Mouse (Mus musculus) cerebellum, adult 9-10 months (tissue): Measurements from ENCODE around the gene Kpna7.
"Not testable (repeated sequence)": the region's sequence is repeated elsewhere in the genome, so short reads cannot be mapped to it uniquely, and the experiment has no call there.

Experiments
- DNase-seq: peaks from one replicate; pipeline ENCODE4 v3.0.0; 2022

Kpna7 gene

GRCm38 (mm10) chr5:145083632-145084451 lies at the start of gene Kpna7, which contains the start of gene Arpc1a:
Gene Kpna7, minus strand, starts transcription at chr5:145084030.
Gene Arpc1a, plus strand, starts transcription at chr5:145083830.
- DNase-seq: peak; percentile 92

DNA sequence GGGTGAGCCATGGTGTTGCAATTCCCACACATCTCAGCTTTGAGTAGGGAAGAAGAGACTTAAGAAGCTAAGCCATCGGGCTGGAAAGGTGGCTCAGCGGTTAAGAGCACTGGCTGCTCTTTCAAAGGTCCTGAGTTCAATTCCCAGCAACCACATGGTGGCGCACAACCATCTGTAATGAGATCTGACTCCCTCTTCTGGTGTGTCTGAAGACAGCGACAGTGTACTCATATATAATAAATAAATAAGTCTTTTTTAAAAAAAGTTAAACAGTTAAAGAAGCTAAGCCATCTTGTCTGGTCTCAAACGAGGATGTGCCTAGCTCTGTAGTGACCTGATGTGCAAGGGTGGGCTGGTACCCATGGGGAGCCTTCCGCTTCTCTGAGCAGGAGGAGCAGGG lies 49.4 kb upstream of the Kpna7 start:
- DNase-seq: not testable (repeated sequence)

DNA sequence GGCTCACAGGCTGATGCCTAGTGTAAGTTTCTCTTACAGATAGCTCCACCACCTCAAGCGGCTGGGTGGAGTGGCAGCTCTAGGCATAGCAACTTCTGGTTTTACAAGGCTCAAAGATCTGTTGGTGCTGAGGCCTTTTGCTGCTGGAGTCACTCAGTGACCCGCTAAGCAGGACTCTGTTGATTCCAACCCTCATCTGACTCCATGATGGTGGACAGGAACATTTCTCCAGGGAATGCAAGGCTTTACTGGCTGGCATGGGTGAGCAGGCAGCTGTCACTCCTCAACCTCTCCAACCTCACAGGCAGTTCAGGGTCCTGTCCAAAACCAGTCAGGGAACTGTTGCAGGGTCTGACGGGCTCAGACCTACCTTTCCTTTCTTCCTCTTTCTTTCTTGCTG lies 47.2 kb upstream of the Kpna7 start:
- DNase-seq: no peak

- DNase-seq: no peak
Observed at GRCm38 (mm10) chr5:145130191-145130590, 46.4 kb upstream of the Kpna7 start.

GRCm38 (mm10) chr5:145129773-145130172 lies 45.9 kb upstream of the Kpna7 start:
- DNase-seq: not testable (repeated sequence)

DNA sequence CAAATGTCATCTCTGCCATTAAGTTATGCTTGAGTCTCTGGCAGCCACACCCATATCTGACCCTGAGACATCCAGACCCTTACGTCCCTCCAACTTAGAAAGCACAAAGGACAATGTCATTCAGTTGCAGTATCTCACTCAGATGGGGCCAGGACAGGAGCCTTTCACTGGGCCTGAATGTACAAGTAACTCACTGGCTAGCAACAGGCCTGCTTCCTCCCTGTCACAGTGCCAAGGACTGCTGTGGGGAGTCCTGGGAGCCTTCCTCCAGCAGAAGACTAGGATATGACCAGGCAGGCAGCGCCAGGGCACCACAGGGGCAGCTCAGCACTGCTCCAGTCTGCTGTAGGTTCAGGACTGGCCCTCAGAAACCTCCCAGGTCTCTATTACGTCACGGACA lies 45.3 kb upstream of the Kpna7 start:
- no peak for DNase-seq

GRCm38 (mm10) chr5:145126580-145126979 lies 42.8 kb upstream of the Kpna7 start:
- DNase-seq: no peak

- DNase-seq: no peak
Observed at GRCm38 (mm10) chr5:145123396-145123795, 39.6 kb upstream of the Kpna7 start.

GRCm38 (mm10) chr5:145120921-145121320 lies 37.1 kb upstream of the Kpna7 start:
- DNase-seq: no peak

DNA sequence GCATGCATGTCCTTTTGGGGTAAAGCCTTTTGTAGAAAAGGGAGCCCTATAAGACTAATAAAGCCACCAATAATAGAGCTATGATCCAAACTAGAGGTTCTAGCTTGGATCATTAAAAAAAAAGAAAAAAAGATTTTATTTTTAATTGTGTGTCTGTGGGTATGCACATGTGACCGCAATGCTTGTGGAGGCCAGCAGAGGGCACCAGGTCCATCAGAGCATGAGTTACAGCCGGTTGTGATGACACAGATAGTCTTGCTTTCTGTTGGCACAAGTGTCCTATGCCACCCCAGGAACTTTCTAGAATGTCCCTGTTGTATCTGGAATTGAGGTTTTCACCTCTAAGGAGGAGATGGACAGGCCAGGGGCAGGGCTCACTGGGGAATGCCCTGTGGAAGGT lies 35.6 kb upstream of the Kpna7 start:
- DNase-seq: no peak

DNA sequence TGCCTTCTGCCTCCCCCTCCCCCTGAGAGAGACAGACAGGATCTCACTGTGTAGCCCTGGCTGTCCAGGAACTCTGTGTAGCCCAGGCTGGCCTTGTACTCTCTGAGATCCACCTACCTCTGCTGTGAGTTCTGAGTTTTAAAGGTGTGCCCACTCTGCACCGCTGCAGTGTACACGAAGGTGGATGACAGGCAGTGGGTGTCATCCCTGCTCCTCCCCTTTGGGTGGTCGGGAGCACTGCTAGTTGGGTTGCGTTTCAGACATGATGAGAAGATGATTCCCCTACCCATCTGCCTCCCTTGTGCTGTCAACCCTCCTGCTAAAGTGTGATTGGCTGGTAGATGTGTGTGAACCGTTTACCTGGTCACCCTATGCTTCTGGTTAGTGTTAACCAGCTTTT lies 34.6 kb upstream of the Kpna7 start:
- no peak for DNase-seq

GRCm38 (mm10) chr5:145118005-145118404 lies 34.2 kb upstream of the Kpna7 start:
- no peak for DNase-seq

- DNase-seq: peak; percentile 20
Observed at GRCm38 (mm10) chr5:145116916-145117315, 33.1 kb upstream of the Kpna7 start.

DNA sequence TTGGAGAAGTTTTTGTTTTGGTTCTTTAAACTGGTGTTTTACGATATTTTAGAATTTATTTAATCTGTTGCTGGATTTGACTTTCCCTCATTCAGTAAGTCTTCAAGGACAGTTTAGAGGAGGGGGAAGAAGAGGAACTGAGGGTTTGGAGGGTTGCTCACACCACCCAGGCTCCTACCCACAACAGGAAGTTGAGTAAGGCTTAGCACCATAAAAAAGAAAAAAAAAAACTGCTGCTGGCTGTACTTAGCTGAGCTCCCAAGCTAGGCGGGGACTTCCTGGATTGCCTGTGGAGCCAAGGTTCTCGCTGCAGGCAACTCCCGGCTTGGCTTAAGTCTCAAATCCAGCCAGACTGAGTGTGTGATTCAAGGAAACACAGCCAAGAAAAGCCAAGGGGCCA lies 32.5 kb upstream of the Kpna7 start:
- no peak for DNase-seq

- no peak for DNase-seq
Observed at GRCm38 (mm10) chr5:145115736-145116135, 31.9 kb upstream of the Kpna7 start.

DNA sequence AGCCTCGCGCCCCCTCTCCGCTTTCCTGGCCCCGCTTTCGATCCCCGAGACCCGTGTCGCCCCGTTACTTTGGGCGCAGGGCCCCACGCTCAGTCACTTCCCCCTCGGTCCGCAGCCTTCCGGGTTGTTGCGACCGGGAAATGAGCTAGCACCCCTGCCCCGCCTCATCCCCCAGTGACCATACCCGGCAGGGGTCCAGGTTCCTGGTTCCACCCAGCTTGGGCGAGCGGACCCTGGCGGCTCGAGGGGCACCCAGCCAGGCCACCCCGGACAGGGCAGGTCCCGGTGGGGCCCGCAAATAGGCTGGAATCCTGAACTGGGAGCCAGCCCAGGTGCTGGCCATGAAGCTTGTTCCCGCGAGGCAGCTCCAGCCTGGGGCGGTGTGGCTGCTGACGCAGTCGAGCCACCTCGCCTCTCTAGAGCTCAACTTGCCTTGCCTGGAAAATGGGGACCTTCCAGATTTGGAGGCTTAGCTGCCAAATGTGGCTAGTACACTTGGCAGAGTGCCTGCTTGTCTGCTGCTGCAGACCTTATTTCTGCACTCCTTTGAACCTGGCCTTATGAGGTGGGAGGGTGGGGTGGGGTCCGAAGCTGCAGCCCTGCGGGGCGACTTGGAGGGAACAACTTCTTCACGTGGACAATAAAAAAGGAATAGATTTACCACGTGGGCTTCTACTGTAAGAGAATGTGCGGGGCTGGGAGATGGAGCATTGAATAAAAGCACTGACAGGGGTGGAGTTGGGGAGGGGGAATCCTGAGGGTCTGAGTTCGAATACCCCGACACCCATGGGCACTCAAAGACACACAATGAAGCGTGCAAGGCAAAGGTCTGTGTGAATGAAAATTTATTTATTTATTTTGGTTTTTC lies 31.0 kb upstream of the Kpna7 start:
- DNase-seq: no peak

- no peak for DNase-seq
Observed at GRCm38 (mm10) chr5:145114071-145114605, 30.3 kb upstream of the Kpna7 start, which contains the start of gene Arpc1b. Gene Arpc1b, plus strand, starts transcription at chr5:145114215.

DNA sequence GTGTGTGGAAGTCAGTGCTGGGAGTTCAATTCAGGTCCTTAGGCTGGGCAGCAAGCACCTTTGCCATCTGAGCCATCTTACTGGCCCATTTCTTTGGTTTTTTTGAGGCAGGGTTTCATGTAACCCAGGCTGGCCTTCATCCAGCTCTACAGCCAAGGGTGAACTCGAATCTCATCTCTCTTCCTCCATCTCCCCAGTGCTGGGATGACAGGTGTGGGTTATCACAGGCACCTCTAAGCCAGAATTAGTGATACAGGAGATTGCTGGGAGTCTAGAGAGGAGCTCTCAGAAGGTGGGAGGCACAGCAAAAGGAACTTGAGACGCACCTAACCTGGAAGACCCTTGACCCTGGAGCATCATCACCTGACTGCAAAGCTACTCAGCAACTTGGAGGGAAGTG lies 29.6 kb upstream of the Kpna7 start:
- no peak for DNase-seq

GRCm38 (mm10) chr5:145112566-145112965 lies 28.7 kb upstream of the Kpna7 start:
- no peak for DNase-seq

GRCm38 (mm10) chr5:145110401-145110800 lies 26.6 kb upstream of the Kpna7 start:
- DNase-seq: no peak

DNA sequence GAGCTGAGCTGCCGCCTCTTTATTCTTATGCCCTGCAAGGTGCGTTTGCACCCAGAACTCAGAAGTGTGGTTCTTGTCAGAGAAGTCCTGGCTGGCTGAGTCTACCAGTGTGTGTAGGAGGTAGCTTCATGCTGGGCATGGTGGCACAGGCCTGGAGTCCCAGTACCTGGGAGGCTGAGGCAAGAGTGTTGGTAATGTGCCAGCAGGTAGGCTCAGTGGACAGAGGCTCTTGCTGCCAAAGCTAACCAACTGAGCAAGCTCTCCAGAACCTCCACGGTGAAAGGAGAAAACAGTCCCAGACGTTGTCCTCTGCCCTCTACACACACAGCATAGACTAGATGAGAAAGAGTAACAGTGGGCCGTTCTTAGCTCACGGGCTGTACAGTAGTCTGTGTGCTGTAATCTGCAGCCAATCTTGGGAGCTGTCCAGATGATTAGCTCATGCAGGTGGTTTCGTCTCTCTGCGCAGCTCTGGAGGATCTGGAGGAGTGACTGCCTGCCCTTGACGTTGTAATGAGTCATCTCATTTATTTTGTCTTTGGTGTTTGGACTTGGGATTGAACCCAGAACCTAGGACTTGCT lies 22.0 kb upstream of the Kpna7 start:
- no peak for DNase-seq

DNA sequence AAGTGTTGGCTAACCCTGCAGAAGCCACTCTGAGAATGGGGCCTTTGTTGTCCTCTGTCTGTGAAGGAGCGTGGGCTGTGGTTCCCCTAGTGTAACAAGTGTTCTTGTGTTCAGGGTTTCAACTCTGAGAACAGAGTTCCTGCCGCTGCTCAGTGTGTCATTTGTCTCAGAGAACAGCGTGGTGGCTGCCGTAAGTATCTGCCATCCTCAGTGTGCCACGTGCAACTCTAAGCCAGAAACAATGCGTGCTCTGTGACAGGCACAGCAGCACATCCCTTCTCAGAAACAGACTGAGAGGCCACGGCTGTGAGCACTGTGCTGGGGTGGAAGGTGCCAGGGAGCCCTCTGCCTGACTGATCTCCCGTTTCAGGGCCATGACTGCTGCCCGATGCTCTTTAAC lies 20.5 kb upstream of the Kpna7 start:
- DNase-seq: no peak

DNA sequence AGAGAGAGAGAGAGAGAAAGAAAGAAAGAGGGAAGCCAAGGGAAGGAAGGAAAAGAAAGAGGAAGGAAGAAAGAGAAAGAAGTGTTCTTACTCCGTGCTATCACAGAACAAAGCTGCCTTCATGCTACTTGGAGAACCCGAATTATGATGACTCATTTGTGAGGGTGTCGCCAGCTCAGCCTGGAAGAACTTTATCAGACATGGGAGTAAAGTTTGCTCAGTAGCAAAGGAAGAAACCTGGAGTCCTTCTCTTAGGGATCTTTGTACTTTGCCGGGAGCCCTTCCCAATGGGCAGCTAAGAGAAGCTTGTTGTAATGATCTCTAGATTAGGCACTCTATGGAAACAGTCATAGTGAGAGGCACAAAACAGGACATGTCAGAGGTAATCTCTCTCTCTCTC lies 18.9 kb upstream of the Kpna7 start:
- no peak for DNase-seq
